Mouse (Mus musculus) frontal cortex, postnatal 25 days (tissue): ENCODE results near the gene Farp1.
"Not testable (repeated sequence)": the region's sequence is repeated elsewhere in the genome, so short reads cannot be mapped to it uniquely, and the experiment has no call there.

ENCODE experiments used
- DNase-seq, 2 experiments: peaks; one replicate each; pipeline ENCODE4 v3.0.0; 2022; ENCODE audit warnings: low spot score in 2 of 2

Gene Farp1

DNA sequence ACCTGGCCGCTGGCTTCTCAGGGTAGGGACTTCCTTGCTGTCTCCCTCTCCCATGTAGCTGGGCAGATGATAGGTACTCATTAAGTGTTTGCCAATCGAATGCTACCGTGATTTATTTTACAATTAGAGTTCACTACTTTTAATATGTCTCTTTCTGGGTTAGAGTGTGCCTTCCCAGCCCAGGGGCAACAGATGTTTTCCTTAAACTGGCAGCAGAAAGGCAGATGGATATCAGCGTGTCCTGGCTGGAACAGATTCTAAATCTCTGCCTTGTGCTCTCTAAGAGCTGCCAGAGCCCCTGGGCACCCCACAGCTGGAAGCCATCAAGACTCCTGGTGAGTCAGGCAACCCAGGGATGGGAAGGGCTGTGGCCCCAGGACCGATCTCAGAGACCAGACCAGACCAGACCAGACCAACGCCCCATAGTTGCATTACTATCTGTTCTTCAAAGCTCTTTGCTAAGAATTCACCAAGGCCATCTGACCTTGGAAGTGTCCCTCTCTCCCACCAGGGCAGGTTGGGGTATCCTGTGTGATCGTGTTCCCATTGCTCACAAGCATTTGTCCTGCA is 69.8 kb downstream of the Farp1 start:
- no peak for DNase-seq

DNA sequence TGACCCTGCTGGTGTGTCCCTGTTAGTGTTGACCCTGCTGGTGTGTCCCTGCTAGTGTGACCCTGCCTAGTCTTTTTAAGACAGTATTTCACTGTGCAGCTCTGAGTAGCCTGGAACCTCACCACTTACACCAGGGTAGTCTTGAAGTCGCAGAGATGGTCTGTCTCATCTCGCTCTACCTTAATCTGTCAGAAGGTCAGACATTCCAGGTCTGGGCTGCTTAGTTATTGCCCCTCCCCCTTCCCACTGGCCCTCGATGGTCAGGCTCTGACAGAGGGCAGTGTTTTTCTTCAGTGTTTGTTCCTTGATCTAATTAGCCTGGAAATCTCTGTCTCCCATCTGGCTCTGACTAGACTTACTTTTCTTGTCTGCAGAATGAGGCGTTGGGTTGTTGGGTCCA is 71.9 kb downstream of the Farp1 start:
- DNase-seq = no peak

GRCm38 (mm10) chr14:121107707-121108285 is 72.8 kb downstream of the Farp1 start:
- DNase-seq = no peak

DNA sequence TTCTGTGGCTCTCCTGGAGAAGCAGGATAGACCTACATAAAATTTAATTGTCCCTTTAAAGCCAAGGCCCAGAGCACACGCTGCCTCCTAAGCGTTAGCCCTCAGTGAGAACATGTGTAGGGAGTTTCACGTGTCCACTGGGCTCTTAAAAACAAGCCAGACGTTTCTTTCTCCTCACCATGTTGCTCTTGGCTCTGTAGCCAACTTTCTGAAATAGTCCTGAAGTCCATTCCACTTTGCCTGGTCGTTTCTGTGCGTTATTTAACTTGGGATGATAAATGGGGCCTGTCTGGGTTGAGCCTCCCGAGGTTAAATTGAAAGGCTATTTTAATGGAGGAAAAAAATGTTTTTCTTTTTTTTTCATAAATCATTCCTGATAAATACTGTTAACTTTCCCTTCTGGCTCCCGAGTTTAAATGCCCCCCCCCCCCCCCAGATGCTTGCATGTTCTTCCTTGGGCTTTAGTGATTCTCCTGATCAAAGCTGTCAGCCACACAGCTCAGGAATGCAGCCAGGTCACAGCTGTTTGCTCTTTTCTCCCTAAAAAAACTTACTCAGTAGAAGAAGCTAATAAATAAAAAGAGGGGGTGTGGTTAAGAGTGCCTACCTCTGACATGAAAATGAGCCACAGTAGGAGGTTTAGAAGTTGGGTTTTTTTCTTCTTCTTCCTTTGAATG is 73.6 kb downstream of the Farp1 start:
- DNase-seq = no peak

GRCm38 (mm10) chr14:121109116-121109504 is 74.1 kb downstream of the Farp1 start:
- no peak for DNase-seq

DNA sequence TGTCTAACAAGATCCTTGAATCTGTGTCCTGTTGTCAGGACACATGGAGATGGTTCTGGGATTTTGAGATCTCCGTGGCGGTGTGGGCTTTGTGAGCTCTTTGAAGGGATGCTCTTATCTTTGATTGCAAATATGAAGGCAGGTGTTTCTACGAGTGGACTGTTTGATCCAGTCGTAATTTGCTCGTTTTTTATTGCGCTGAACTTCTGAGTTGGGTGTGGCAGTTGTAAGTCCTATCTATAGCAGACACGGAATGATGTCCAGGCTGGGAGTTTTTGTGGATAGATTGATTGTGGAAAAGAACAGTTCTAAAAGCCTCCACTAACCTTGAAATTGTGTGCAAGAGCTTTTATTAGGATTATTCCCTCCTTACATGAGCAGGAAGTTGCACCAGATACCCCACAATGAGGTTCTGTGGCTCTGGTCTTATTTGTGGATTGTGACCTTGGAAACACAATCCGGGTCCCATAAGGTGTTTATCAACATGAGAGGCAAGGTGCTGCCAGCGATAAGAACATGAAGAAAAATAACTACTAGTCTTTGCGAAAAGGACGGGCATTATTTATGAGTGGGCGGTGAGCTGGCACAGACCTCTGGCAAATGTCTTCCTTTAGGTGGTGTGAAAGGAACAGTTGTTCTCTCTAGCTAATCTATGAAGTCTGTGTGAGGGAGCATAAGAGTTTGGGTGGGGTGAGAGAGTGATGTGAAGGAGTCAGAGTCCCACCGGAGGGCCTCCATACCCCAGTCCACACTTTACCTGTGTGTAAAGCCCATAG is 75.7 kb downstream of the Farp1 start:
- DNase-seq = no peak

DNA sequence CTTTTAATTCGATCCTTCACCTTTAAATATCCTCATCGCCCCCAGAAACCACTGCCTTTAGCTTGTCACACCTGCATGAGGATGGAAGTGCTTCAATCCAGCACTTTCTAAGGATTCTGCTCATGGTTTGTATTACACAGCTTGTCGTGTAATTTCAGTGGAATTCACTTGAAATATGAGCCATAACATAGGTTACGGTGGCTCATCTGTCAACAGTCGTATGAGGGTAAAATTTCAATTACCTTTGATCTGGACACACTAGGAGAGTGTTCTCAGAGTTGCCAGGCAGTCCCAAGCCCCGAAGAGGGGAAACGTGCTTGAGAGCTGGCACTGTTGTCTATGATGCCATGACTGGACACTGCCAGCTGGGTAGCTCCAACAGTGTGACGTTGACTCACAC is 77.1 kb downstream of the Farp1 start:
- DNase-seq = no peak

- peak in 1 of 2 experiments; percentile 26 for DNase-seq
These were observed 78.8 kb downstream of the Farp1 start for GRCm38 (mm10) chr14:121113785-121114184.

GRCm38 (mm10) chr14:121116696-121117095 is 81.7 kb downstream of the Farp1 start:
- no peak for DNase-seq

- no peak for DNase-seq
These were observed 83.9 kb downstream of the Farp1 start for GRCm38 (mm10) chr14:121118860-121119259.

DNA sequence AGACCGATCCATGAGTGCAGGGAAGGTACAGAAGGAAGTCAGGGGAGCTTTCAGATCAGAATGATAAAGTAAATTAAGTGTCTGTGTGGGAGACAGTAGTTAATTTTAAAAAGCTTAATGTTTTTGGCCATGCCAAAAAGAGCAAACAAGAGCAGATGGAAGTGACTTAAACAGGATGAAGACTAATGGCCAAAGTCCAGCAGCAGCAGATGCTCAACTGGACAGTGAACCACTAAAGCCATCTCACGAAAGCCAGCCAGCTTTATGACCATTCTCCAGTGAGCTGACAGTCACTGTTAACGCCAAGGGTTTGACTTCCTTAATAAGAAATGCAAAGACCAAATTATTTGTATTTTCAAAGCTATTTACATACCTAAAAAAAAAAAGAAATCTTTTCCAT is 86.7 kb downstream of the Farp1 start:
- DNase-seq = no peak

DNA sequence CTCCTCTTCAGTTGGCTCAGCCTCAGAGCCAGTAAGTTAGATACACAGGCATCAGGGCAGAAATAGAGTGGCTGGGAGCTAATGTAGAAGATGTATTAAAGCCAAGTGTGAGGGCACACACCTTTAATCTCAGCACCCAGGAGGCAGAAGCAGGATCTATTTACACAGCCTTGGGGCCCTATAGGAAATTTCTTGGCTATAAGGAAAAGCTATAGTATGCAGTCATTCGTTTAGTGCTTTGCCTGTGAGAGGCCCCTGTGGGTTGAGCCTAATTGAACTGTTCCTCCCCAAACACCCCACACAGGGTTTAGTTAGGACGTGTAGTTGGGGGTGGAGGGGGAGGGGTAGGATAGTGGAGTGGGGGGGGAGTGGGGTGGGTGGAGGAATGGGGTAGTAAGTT is 87.9 kb downstream of the Farp1 start:
- no peak for DNase-seq

DNA sequence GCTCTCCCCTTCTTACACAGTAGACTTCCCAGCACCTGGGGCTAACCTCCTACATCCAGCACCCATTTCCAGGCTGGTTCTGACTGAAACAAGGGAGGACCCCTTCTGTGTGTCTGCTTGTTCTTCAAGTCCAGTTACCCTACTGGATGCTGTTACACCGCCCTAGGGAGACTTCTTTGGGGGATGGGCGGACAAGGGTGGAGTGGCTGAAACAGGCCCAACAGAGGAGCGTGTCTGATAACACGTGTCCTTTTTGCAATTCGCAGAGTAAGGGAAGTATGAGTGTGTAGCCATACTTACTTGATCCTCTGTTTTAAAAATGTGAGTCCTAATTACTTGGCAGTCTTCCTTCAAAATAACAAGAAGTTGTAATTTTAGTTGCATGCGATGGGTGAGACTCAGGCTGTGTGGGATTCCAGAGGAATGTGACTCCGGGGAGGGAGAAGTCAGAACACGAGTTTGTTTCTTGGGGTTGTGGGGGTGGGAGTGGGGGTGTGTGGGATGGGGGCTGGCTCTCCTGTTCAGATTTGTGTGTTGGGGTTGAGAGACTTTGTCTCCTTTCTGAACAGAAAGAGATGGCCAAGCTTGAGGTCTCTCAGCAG is 89.5 kb downstream of the Farp1 start:
- no peak for DNase-seq

GRCm38 (mm10) chr14:121125651-121126050 is 90.7 kb downstream of the Farp1 start:
- DNase-seq = no peak

DNA sequence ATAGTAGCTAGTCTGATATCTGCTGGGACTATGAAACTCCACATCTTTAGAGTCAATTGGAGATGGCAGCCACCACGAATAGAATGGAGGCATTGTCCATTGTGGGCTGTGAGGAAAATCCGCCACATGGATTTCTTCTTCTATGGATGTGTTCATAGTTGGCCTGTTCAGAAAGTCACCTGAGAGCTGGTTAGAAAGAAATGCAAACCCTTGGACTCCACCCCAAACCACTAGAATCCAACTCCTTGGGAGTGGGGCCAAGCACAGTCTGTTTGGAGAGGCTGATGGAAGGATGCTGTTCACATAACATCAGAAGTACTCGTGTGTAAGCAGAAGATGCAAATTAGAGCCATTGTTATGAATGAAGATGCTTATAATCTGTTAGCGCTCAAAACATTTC is 91.3 kb downstream of the Farp1 start:
- no peak for DNase-seq

DNA sequence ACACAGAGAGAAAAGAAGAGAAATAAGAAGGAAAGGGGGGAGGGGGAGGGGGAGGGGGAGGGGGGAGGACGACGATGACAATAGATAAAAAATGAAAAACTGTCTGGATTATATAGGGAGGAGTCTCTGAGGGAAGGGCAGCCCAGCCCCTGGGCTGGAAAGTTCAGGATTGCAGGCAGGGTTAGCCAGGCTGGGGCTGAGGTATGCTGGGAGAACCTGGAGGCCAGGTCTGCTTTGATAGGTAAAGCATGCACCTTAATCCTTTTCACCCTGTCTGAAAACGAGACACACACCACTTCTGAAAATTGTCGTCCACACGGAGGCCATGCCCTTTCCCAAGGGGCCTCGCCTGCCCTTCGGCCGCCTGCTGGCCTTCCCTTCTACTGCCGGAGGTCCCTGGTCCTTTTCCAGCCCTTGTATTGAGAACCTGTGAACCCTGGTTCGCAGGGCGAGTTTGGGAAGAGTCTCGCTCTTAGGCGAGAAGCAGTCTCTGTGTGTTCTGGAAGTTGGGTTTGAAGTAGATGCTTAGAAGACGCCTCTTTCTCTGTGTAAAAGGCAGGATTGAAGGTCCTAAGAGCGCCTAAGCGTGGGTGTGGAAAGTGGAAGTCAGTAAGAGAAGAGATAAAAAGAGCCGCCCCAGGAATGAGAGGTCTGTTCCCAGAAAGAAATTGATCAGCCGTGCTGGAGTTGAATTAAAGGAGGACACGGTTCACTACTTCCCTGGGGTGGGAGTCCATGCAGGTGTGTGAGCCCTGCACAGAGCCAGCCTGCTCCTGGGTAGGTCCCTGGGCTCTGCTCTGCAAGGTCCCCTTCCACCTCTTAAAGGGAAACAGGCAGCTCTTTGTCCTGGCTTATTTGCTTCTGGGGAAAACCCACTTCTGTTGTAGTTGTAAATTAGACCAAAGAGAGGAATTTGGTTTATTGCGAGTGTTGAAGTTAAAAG is 94.1 kb downstream of the Farp1 start:
- DNase-seq = no peak

GRCm38 (mm10) chr14:121130351-121130750 is 95.4 kb downstream of the Farp1 start:
- not testable (repeated sequence) for DNase-seq

- DNase-seq = no peak
These were observed 99.4 kb downstream of the Farp1 start for GRCm38 (mm10) chr14:121134414-121134813.

GRCm38 (mm10) chr14:121143831-121144455 is 108.9 kb downstream of the Farp1 start:
- no peak for DNase-seq

DNA sequence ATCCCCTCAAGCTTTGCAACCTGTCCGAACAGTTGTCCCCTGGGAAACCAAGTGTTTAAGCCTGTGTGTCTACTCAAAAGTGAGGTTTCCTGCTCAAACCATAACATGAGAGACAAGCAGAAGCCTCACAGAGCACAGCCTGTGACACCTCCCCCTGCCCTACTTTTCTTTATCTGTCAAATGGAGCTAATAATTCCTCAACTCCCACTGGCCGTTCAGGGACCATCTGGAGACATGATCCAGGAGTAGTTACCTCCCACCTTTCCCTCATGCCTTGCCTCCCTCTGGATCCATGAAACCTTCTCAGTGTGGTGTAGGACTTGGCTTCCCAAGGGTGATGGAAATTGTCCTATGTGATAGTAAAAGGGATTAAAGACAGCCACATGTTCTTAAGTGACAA is 109.5 kb downstream of the Farp1 start:
- no peak for DNase-seq

DNA sequence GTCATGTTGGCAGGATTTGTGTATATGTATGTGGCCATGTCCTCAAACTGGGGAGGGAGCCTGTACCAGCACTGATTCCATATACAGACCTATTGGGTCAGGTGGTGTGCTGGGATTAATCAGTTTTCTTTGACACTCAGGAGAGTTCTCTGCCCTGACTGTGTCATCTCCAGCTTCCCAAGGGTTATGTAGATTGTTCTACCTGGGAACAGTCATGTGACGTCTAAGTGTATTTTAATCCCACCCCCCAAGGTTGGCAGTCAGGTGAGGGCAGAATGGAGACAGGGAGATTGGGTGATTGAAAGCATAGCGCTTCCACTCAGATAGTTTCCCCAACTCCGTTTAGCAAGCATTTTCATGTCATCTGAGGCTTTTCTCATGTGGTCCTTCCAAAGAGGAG is 110.3 kb downstream of the Farp1 start:
- no peak for DNase-seq
